Mouse (Mus musculus): ENCODE results near the gene Oxa1l.
"Not testable (repeated sequence)": the region's sequence is repeated elsewhere in the genome, so short reads cannot be mapped to it uniquely, and the experiment has no call there.

Oxa1l gene

DNA sequence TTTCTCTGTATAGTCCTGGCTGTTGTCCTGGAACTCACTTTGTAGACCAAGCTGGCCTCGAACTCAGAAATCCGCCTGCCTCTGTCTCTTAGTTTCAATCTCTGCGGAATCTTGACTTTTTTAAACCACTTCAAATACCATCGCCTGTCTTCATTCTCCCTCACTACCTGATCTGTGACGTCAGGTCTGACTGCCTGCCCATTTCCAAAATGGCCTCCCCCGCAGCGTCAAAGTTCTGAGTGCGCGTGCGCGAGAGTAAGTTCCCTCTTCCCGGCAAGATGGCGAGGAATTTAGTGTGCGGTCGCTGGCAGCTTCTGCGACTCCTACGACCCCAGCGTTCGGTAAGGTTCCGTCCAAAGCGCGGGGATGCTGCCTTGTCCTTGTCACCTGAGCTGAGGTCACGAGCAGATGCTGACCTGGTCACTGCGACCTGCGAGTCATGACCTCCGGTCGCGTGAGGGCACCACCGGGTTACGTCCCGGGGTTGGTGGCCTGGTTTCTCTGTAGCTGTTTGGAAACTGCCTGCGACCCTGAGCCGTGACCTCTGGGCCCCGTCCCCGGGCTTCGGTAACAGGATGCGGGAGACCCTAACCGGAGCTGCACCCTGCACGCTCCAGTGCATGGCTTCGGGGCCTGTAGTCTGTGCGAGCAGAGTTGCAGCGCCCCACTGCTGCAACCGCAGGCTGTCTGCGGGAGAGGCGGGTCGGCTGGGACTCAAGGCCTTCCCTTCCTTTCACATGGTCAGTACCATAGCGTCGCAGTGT, at the start of gene Oxa1l:
Gene Oxa1l, plus strand, starts transcription at position 258 of the 764 bp plus-strand sequence.
- DNase-seq (ENCODE audit: extremely low read depth, low read depth): peak; percentile 85

DNA sequence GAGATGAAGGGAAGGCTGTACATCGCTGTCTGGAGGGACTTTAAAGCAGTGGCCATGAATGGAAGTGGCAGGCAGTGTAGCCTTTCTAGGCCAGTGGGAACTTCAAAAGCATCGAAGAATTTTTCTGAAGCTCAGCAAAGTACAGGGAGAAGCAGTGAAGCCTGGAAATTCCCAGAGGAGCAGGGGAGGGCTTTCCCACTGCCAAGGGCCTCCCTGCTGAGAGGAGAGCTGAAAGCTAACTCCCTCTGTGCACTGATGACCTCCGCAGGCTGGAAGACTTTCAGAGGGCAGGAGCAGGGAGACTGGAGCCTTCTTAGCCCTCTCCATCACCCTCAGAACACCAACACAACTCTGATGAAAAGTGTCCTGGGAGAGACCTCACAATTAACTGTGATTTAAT, 48.9 kb upstream of the Oxa1l start:
- no peak for DNase-seq (ENCODE audit: extremely low read depth, low read depth)

DNA sequence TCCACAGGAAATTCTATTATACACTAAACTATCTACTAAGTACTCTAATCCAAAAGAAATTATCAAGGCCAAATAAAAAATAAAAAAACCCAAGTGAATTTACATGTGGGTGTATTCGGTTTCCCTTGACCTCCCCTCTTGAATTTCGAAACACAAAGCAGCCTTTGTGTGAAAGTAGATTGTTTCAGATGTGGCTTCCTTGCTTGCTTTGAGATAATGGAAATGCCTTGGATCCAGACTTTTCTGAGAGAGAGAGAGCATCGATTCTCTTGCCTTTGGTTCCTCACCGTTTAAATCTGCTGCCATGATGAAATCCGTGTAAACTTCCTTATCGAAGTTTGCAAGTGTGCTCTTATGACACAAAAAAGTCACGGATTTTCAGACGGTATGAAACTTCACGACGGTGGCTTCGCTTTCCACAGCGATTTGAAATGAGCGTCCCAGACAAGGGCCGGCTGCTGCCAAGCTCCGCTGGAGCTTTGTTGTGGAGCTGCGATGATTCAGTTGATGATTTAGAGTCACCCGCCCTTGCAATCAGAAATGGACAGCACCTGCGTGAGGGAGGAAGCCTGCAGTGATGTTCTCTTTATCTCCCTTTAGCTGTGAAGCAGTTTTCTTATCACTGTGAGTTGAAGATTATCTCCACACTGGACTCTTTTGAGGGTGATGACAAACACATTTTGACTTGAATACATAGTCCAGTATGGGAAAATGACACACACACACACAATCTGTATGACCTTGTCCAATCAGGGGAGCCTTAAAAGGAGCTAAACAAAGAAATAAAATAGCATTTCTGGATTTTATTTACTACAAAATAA, 38.9 kb upstream of the Oxa1l start:
- no peak for DNase-seq (ENCODE audit: extremely low read depth, low read depth)

DNA sequence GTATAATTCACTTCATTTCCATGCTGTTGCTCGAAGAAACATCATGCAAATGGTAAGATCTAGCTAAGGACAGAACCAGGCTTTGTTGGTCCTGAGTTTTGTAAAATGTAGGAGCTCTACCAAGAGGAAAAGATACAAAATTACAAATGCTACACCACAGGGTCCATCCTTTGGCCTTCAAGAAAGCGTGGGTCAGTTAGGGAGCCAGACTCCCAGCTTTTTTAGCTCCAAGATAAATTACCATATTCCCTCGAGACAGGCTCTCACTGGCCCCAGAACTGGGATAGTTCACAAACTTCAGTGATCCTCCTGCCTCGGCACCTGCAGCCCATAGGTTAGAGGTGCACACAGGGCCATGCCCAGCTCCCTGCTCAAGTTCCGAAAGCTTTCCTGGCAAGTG, 36.1 kb upstream of the Oxa1l start:
- no peak for DNase-seq (ENCODE audit: extremely low read depth, low read depth)

DNA sequence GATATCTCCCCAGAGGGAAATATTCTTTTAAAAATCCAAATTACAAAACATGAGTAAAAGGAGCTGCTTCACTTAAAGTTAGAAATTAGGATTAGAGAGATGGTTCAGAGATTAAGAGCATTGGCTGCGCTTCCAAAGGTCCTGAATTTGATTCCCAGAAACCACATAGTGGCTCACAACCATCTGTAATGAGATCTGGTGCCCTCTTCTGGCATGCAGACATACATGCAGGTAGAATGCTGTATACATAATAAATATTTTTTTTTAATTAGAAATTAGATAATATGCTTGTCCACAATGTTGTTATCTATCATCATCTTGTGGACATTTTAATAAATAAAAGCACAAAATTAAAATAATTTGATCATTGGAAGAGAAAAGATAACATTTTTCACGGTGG, 32.1 kb upstream of the Oxa1l start:
- DNase-seq (ENCODE audit: extremely low read depth, low read depth): no peak

DNA sequence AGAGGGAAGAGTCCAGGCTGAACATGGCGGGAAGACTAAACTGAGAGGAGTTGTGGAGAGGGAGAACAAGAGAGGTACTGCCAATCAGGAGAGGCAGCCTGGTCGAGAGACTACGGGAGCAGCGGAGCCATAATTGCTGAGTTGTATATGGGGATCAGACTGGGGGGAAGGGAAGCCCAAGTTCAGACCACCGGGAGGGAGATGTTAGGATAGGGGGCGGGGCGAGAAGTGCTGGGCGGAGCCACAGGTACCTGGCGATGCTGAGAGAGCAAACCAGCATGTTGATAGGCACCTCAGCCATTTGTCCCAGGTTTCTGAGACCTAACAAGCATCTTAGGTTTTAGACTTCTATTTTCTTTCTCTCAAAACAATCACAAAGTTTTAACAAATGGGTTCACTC, 31.4 kb upstream of the Oxa1l start:
- no peak for DNase-seq (ENCODE audit: extremely low read depth, low read depth)

DNA sequence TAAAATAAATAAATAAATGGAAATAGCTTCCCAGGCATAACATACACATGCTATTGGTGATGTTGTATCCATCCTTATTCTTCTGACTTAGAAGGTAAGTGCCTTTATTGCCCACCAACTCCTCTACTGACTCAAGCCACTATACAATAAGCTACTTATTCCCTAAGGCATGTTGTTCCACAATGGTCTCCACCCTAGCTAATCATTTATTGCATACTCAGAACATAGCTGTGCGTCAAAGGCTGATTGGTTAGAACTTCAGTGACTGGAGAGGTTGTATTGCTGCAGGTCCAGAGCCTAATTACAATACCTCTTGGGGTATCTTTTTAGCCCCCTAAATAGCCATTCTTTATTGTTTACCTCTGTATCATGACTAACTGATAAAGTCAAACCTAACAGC, 29.5 kb upstream of the Oxa1l start:
- no peak for DNase-seq (ENCODE audit: extremely low read depth, low read depth)

DNA sequence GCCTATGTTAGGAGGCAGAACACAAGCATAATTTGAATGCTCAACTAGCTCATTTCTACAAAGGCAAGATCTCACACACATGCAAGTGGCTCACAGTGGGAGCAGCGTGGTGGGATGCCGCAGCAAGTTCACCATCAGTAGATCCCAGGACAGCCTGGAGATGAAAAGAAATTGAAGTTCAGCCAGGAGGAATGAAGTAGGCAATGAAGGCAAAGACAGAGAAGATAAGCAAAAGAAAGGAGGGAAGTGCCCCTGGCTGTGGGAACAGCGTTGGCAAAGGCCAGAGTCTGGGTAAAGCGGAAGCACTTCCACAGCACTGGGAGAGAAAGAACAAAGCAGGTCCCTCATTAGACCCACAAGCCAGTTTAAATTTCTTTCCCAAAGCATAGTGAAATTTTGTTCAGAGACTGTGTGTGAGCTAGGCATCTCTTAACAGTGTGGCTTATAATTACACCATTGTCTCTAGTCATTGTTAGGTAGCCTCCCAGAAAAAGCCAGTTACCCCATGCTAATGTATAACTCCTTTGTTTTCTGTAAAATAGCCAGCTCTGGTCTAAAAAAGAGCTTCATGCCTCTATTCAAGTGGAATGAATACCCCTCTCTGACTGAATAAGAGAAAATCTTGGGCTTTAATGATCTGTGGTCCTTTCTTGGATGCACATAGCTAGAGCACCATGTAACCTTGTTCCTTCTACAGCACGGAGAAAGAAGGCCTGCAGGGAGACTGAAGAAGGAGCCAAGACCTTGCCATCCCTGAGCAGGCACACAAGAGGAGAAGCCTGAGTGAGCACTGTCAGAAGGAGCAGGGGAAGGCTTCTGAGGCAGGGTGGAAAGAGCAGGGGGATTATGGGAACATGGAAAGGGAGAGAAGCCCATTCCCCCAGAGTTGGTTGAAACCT, 28.2 kb upstream of the Oxa1l start:
- no peak for DNase-seq (ENCODE audit: extremely low read depth, low read depth)

DNA sequence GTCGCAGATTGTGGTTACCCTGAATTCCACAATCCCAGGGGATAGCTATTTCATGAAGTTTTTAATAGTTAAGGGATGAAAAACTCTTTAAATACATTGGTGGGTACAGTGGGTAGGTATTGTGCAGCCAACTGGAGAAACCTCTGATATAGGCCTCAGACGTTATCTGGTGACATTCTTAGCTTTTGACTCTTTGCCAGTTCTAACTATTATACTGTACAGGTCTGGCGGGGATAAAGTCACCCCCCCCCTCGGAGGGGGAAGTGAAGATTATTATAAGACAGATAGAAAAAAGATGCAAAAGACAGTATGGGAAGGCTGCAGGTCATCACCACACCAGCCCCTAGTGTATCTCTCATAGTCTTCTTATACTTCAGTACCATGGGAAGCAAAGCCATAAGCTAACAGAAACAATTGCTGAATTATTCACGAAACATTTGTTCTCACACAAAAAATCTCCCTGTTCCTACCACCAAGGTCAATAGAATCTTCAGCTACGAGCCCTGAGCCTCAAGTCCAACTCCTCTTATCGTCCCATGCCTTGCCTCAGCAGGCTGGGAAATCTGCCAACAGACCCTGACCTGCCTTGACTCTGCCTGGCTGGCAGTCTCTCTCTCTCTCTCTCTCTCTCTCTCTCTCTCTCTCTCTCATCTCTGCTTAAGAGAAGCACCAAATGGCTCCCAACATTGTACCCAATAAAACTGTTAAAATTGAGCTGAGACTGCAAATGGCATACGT, 27.0 kb upstream of the Oxa1l start:
- DNase-seq (ENCODE audit: extremely low read depth, low read depth): peak; percentile 60

DNA sequence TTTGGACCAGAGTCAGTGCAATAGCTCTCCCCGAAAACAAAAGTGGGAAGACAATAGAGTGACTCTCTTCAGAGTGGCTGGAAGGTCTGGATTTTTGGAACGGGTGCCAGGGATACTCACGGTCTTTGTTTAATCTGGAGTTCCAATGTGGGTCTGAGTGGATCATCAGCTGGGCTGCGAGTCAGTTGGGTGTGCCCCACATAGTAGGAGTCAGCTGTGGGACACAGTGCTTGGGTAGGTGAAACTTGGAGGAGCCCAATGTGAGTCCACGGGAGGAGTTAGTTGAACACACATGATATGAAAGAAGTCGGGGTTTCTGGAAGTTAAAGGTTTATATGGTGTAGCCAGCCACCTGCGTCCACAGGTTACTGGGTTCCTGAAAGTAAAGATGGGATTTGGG, 19.8 kb upstream of the Oxa1l start:
- DNase-seq (ENCODE audit: extremely low read depth, low read depth): no peak

DNA sequence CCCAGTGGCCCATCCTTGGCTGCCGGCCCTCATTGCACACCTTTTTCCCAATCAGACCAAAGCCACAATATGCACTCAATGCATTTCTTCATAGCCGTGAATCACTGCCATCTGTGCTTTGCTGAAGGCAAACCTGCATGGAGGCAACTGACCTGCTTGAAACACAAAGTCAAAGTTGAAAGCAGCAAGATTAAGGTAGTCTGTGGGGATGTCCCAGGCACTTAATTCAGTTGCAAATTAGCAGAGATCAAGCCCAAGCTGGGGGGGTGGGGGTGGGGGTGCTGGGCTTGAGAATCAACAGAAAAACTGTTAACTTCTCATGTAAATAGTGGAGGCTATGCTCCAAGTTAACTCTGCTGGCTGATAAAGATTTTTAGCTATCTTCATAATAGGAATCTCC, 18.8 kb upstream of the Oxa1l start:
- DNase-seq (ENCODE audit: extremely low read depth, low read depth): not testable (repeated sequence)

DNA sequence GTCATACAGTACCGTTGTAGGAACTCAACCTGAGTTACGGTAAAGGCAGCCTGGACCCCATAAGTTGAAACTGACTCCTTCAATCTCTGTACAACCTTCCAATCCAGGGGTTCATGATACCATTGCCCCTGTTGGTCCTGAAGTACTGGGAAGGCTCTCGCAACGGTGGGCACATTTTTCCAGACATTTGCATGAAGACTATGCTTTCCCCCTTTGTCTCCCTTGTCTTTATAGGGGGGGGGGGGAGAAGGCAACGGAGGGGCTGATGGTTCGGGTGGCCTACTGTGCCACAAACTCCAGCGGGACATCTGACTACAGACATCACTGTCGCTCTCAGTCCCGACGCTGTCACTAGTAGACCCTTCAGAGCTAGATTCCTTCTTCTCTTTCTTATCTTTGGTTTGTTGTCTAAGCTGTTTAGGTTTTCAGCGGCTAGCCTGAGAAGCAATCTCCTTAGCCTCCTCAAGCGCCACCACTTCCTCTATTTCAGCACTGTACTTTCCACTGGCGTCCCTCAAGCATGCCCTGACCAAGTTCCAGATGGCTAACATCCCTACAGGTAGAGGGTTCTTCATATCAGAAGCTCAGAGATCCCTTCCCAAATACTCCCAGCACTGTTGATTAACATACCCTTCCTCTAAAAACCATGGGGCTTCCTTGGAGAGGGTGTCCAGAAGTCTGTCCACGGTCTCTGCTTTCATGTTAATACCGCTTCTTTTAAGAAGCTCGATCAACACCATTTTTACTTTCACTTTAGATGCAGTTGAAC, 9.7 kb upstream of the Oxa1l start:
- peak; percentile 21 for DNase-seq (ENCODE audit: extremely low read depth, low read depth)

DNA sequence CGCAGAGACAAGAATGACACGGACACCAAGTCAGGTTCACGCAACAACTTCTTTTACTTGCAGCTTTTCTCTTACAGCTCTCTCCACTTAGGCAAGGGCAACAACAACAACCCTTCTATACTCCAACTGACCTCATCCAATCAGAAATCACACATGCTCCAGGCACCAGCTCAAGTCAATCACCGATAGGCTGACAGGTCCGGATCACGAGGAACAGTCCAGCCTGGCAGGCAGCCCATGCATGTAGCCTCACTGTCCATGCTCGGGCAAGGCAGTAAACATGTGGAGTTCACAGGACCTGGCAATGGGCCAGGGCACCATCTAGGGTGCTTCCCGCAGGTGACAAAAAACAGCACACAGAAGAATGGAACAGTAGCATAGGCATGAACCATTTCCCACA, 8.3 kb upstream of the Oxa1l start:
- DNase-seq (ENCODE audit: extremely low read depth, low read depth): peak; percentile 72

DNA sequence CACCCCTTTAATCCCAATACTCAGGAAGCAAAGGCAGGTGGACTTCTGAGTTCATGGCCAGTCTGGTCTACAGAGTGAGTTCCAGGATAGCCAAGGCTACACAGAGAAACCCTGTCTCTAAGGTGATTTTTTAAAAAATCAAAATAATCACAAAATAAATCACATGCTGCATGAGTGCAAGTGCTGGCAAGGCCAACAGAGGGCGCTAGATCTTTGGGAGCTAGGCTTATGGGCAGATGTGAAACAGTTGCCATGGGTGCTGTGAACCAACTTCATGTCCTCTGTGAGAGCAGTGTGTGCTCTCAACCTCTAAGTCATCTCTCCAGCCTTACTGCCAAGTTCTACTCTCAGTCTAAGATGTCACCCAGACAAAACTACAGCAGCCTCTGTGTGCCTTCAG, 6.2 kb upstream of the Oxa1l start:
- no peak for DNase-seq (ENCODE audit: extremely low read depth, low read depth)

DNA sequence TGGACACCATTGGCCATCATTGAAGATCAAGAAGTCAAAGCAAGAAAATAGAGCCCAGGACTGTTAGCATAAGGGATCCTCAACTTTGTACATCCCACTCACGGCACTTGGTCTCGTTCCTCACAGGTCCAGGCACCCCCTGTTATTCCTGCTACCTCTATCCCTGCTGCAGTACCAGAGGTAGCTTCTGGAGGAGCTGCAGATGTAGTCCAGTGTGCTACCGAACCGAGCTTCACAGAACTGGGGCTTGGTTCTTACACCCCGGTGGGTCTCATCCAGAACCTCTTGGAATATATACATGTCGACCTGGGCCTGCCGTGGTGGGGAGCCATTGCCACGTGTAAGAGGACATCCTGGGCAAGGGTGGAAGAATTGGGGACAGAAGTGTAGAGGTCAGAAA, 2.5 kb downstream of the Oxa1l start:
- no peak for DNase-seq (ENCODE audit: extremely low read depth, low read depth)

DNA sequence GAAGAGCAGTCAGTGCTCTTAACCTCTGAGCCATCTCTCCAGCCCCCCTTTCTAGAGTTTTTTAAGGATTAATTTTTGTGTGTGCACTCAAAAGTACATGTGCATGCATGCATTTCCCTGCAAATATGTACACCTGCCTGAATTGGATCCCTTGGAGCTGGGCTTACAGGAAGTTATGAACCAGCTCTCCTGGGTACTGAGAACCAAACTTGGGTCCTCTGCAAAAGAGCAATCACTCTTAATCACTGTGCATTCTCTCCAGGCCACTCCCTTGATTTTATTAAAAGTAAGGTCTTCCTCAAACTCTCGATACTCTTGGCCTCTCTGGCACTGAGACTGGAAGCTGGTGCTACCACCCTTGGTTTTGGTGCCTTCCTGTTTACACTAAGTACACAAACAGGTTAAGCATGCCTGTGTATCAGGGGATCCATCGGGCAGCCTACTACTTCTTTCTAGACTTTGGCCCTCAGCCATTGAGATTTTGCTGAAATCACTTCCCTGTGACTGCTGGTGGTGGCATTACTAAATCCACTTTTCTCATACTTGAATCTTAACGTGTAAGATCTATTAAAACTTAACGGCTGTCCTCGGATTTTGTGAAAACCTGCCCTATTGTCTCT, 4.5 kb downstream of the Oxa1l start:
- no peak for DNase-seq (ENCODE audit: extremely low read depth, low read depth)

DNA sequence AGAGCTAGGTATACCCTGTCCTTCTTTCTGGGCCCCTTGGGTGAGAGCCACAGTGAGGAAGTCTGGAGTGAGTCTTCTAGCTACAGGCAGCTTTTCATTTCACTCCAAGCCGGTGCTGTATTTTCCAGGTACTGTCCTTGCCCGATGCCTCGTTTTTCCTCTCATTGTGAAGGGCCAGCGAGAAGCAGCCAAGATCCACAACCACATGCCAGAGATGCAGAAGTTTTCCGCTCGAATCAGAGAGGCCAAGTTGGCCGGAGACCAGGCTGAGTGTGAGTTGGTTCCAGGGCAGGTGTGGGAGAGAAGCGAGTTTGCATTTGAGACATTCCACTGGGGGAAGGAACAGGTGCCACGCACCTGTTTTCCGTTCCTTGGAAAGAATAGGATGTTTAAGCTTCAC, 5.9 kb downstream of the Oxa1l start:
- no peak for DNase-seq (ENCODE audit: extremely low read depth, low read depth)

DNA sequence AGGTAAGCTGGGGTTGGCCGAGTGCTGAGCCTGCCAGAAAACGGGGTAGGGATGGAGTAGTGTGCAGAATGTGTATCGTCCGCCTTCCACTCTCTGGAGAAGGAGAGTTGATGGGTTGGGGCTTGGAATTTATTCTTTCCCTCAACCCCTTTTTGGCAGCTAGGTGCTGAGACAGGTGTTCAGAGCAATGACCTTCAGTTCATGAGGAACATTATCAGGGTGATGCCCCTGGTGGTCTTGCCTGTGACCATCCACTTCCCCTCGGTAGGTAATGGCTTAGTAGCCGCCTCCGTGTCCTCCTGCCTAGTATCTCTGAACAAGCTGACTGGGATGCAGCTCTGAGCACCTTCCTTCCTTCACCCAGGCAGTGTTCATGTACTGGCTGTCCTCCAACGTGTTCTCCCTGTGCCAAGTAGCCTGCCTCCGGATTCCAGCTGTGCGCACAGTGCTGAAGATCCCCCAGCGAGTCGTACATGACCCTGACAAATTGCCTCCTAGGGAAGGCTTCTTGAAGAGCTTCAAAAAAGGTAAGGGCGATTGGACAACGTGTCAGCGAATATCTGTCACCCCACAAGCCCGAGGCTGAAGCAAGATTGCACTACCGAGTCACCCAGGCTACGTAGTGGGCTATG, 6.9 kb downstream of the Oxa1l start:
- no peak for DNase-seq (ENCODE audit: extremely low read depth, low read depth)

DNA sequence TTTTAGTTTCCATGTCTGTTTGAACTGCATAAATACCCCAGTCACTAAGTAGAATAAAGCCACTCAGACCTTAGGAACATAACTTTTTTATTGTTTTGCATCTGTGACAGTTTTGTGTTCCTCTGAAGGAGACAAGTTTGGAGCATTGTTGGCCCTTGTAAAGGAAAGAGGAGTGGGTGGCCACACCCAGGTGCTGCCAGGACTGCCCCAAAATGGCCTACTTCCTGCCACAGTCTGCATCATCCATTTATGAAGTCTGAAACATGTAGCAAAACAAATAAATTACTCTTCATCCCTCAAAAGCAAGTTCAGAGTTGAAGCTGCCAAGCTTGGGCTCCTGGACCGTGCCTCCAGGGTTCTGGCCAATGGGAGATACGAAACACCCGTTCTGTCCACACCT, 8.7 kb downstream of the Oxa1l start:
- DNase-seq (ENCODE audit: extremely low read depth, low read depth): no peak
